Mouse (Mus musculus): ENCODE results near the gene Gm10226. TPM values are rescaled to one million over a fixed set of nuclear protein-coding genes. Genes with fewer than 3 reads are reported as not detected.
"Not testable (repeated sequence)": the region's sequence is repeated elsewhere in the genome, so short reads cannot be mapped to it uniquely, and the experiment has no call there.

Gm10226 gene
- polyA plus RNA-seq, 1 experiment from 2014 or later = 6.3 TPM

DNA sequence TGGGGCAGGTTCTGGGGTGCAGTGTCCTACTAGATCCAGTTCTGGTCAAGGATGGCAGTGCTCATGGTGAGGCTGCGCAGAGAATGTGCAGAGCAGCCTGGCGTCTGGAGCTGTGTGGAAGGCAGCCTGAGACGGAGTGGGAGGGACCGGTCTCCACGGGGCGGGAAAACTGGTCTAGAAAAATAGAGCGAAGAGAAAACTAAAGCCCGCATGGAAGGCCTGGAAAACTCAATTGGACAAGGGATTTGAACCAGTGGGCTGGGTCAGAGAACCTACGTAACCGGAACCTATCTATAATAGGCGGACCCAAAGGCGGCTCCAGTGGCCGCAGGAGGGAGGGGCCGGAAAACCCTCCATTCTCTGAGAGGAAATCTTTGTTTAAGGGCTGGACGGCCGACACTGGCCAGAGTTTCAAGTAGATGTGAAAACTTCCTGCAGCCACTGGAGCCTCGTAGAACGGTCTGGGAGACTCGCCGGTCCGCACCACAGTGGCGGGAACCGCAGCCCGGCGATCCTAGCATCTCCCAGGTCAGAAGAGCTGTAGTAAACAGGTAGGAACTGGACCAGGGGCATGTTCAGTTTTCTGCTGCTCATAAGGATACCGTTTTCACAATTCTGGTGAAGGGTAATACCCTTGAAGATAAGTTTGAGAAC is 15.8 kb downstream of the Gm10226 start, which contains the start of gene Zfp760:
Gene Zfp760, plus strand, starts transcription at position 399 of the 654 bp plus-strand sequence.
- no peaks in the 10 kb centered on the region for H3K27me3 ChIP-seq
- peak within 1 kb of the TSS; percentile 71 for H3K4me3 ChIP-seq (replicated peaks)
- peak within 1 kb of the TSS; percentile 60 for H3K9ac ChIP-seq
- 4% methylated on average over 26 of the region's 26 CpGs for WGBS
- 0 out of 2 replicates have a peak, but pooled peaks cover 11% of the 10 kb centered on the region for H3K36me3 ChIP-seq
- peak within 1 kb of the TSS; percentile 53 for H3K4me2 ChIP-seq (replicated peaks)
- H3K27ac ChIP-seq (replicated peaks) = peak within 1 kb of the TSS; percentile 94
- peaks cover 8% of the 10 kb centered on the region for H3K4me1 ChIP-seq
- H3K9me3 ChIP-seq (replicated peaks) = no peaks in the 10 kb centered on the region
- peak; percentile 98 for ATAC-seq (ENCODE audit: insufficient number of reproducible peaks, low FRiP score, low TSS enrichment, low read depth)

DNA sequence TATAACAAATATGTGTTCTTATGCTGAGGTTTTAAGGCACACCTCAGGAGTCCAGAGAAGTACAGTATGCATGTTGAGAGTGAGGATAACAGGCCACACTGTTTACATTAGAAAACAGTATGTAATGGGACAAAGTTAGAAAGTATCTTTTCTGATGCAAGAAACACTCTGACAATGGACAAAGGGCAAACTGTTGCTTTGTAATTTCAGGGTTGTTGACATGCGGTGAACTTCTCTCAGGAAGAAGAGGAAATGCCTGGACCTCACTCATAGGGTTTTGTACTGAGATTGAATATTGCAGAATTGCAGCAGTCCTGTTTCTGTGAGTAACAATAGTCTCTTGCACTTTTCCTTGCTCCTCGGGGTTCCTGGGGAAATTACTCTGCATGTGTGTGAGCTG is 16.7 kb downstream of the Gm10226 start:
- H3K9me3 ChIP-seq (replicated peaks) = no peaks in the 10 kb centered on the region
- H3K4me3 ChIP-seq (replicated peaks) = peak overlapping the region; percentile 71
- 0 out of 2 replicates have a peak overlapping the region, but pooled peaks have one; percentile 18 for H3K9ac ChIP-seq
- peaks cover 13% of the 10 kb centered on the region; the same call in 1 of the 2 replicates for H3K36me3 ChIP-seq
- peak overlapping the region; percentile 53 for H3K4me2 ChIP-seq (replicated peaks)
- no peak overlapping the region for H3K27ac ChIP-seq (replicated peaks)
- H3K4me1 ChIP-seq = peaks cover 8% of the 10 kb centered on the region
- 26% methylated on average over 2 of the region's 2 CpGs for WGBS
- ATAC-seq (ENCODE audit: insufficient number of reproducible peaks, low FRiP score, low TSS enrichment, low read depth) = no peak
- no peaks in the 10 kb centered on the region for H3K27me3 ChIP-seq

DNA sequence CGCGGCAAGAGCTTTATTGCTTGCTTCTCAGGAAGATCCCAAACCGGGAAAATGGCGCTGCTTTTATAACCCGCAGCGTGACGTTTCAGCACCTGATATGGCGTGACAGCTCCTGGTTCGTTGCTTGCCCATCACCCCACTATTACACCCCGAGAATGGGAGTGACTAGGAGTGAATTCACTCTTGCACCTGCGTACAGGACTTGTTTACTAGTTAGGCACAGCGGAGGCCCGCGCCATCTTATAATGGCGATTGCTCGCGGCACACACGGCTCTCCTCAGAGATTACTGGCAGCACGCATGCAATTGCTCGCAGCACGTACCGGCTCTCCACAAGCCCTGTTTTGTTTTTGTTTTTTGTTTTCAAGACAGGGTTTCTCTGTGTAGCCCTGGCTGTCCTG is 38.8 kb downstream of the Gm10226 start, which contains the start of gene Zfp229:
Gene Zfp229, plus strand, starts transcription at position 301 of the 400 bp plus-strand sequence.
- H3K4me1 ChIP-seq; H3K27me3 ChIP-seq; H3K4me3 ChIP-seq (replicated peaks); ATAC-seq (ENCODE audit: insufficient number of reproducible peaks, low FRiP score, low TSS enrichment, low read depth); H3K36me3 ChIP-seq; H3K27ac ChIP-seq (replicated peaks); H3K9ac ChIP-seq; H3K9me3 ChIP-seq (replicated peaks); H3K4me2 ChIP-seq (replicated peaks): not testable (repeated sequence)
- 94% methylated on average over 12 of the region's 22 CpGs for WGBS

DNA sequence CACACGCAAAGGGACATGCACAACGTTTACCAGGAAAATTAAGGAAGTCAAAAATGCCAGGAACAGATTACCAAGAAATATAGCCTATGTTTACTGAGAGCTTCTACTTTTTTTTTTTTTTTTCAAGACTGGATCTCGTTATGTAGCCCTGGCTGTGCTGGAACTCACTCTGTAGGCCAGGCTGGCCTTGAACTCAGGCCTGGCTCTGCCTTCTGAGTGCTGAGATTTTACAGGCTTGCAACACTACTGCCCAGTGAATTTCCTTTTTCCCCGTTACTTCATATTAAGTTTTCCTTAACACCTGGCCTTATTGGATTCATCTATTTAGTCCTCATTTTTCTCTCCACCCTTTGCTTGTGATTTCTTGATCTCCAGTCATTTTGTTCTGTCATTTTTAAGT is 41.4 kb downstream of the Gm10226 start:
- WGBS = 75% methylated on average over 4 of the region's 4 CpGs
- Histone ChIP-seq H3K9me3 (replicated peaks) (no peaks in the 10 kb centered on the region), H3K27ac (replicated peaks) (no peak overlapping the region), H3K36me3 (0 out of 2 replicates have a peak, but pooled peaks cover 3% of the 10 kb centered on the region), H3K9ac (no peak overlapping the region), H3K4me3 (replicated peaks) (peak overlapping the region; percentile 72), H3K27me3 (no peaks in the 10 kb centered on the region), H3K4me1 (peaks cover 5% of the 10 kb centered on the region; the same call in 1 of the 2 replicates), H3K4me2 (replicated peaks) (peak overlapping the region; percentile 54)
- no peak for ATAC-seq (ENCODE audit: insufficient number of reproducible peaks, low FRiP score, low TSS enrichment, low read depth)

DNA sequence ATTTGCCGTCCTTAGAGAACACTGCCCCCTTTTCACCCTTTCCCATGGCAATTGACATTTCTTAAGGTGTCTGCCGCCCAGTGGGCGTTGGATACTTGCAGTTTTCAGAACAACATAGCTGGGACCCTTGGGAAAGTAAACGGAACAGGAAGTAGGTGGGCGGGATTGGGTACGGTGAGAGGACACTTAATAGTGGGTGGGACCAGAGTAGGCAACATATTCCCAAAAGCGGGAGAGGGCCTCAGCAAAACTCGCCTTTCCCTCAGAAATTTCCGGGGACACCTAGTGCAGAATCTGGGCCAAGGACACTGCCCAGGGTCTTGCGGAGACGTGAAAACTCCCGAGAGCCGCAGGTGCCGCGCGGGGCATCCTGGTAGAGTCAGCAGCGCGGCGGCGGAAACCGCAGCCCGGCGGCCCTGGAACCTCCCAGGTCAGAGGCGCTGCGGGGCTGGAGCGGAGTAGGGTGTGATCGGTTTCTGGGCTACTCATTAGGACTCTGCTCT is 41.9 kb downstream of the Gm10226 start:
- Histone ChIP-seq H3K27me3 (no peaks in the 10 kb centered on the region), H3K9me3 (replicated peaks) (no peaks in the 10 kb centered on the region), H3K4me3 (replicated peaks) (peak overlapping the region; percentile 72), H3K4me2 (replicated peaks) (peak overlapping the region; percentile 54), H3K4me1 (peaks cover 5% of the 10 kb centered on the region; the same call in 1 of the 2 replicates), H3K27ac (replicated peaks) (peak overlapping the region; percentile 83), H3K9ac (peak overlapping the region; percentile 67), H3K36me3 (0 out of 2 replicates have a peak, but pooled peaks cover 4% of the 10 kb centered on the region)
- ATAC-seq (ENCODE audit: insufficient number of reproducible peaks, low FRiP score, low TSS enrichment, low read depth) = peak; percentile 94
- WGBS = under 1% methylated on average over 27 of the region's 27 CpGs

Other genes with a start within 250 kb of the Gm10226 start
- gene Zfp51, start 241.5 kb upstream of the Gm10226 start, polyA plus RNA-seq (2015; fragmentation: Nextera tagmentation; extraction: Ambion mirVana) = 13.5 and 15.3 TPM in 2 replicates
- 10.1 and 10.8 TPM in 2 replicates for gene Zfp53, start 202.9 kb upstream of the Gm10226 start, polyA plus RNA-seq (2015; fragmentation: Nextera tagmentation; extraction: Ambion mirVana)
- 5.0 and 5.4 TPM in 2 replicates for gene Zfp52, start 156.3 kb upstream of the Gm10226 start, polyA plus RNA-seq (2015; fragmentation: Nextera tagmentation; extraction: Ambion mirVana)
- 16.7 and 18.8 TPM in 2 replicates for gene Zfp948, start 124.9 kb upstream of the Gm10226 start, polyA plus RNA-seq (2015; fragmentation: Nextera tagmentation; extraction: Ambion mirVana)
- gene Zfp983, start 41.2 kb upstream of the Gm10226 start, polyA plus RNA-seq (2015; fragmentation: Nextera tagmentation; extraction: Ambion mirVana) = 5.4 and 5.6 TPM in 2 replicates
- 10.4 and 10.7 TPM in 2 replicates for gene Zfp760, start 15.9 kb downstream of the Gm10226 start, polyA plus RNA-seq (2015; fragmentation: Nextera tagmentation; extraction: Ambion mirVana)
- gene Zfp229, start 38.9 kb downstream of the Gm10226 start, polyA plus RNA-seq (2015; fragmentation: Nextera tagmentation; extraction: Ambion mirVana) = 6.1 and 6.5 TPM in 2 replicates
- gene Zfp820, start 153.9 kb downstream of the Gm10226 start, polyA plus RNA-seq (2015; fragmentation: Nextera tagmentation; extraction: Ambion mirVana) = 5.3 and 7.0 TPM in 2 replicates
- gene Zfp995, start 218.1 kb downstream of the Gm10226 start, polyA plus RNA-seq (2015; fragmentation: Nextera tagmentation; extraction: Ambion mirVana) = 6.2 and 7.5 TPM in 2 replicates

All from embryonic facial prominence, embryonic 15.5 days (tissue).